Mouse (Mus musculus): ENCODE measurements at regions not wholly inside any gene's neighbourhood (a gene's known extent, or its start where the extent isn't known, plus 50 kb on each side); places are given as distances from the start of the nearest gene placed in this dataset.

DNA sequence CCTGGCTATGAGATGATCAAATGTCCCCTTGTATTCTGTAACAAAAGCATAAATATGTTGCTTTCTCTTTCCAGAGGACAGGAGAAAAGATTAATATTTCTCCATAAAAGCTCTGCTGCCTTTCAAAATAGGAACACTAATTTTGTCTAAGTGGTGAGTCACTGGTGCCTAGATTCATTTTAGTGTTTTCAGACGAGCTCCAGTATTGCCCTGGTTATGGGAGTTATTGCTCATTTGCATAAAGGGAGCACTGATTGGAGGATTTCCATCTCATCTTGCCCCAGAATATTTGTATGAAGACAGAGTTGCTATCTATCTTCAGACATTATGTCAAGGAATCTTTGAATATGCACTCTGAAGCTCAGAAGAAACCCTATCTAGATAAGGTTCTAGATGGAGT, 682.4 kb upstream of the Gm19410 start:
- TF ChIP-seq CTCF (IDR thresholded peaks at IDR 0.05; ENCODE audit: low read depth) (no peak), EP300 (IDR thresholded peaks at IDR 0.05; ENCODE audit: low read depth) (no peak)
